Mouse (Mus musculus) hindbrain, embryonic 16.5 days (tissue): Measurements from ENCODE around the gene Mmp15. TPM values are rescaled to one million over a fixed set of nuclear protein-coding genes. Genes with fewer than 3 reads are reported as not detected.
A peak's percentile ranks its signal among the peaks of the same experiment; 100 is the strongest.

Experiments used
- ATAC-seq: fragments of 200-750 bp; cut with Nextera tagmentation; 2 replicates; pipeline ENCODE4 v1.8.0; 2017; ENCODE audit warnings: moderate TSS enrichment, moderate library complexity
- H3K27ac ChIP-seq: fragments of 300-500 bp; sonication (generic); 2 replicates; pipeline ENCODE4 v1.5.1; 2014; ENCODE audit warnings: low read depth, mild to moderate bottlenecking, control low read depth, low read length, moderate library complexity
- H3K27me3 ChIP-seq: fragments of 300-500 bp; sonication (generic); replicated peaks from 2 replicates; pipeline ENCODE4 v1.6.1; 2014; ENCODE audit warnings: low read length; ENCODE audit not compliant: control insufficient read depth, insufficient read depth
- H3K36me3 ChIP-seq: fragments of 300-500 bp; sonication (generic); 2 replicates; pipeline ENCODE4 v1.6.1; 2014; ENCODE audit warnings: mild to moderate bottlenecking, low read length, moderate library complexity, mixed read lengths; ENCODE audit not compliant: control insufficient read depth, insufficient read depth
- H3K4me1 ChIP-seq: fragments of 300-500 bp; sonication (generic); 2 replicates; pipeline ENCODE4 v1.6.1; 2014; ENCODE audit warnings: low read depth, low read length; ENCODE audit not compliant: control insufficient read depth, insufficient read depth
- H3K4me2 ChIP-seq: fragments of 300-500 bp; sonication (generic); 2 replicates; pipeline ENCODE4 v1.6.1; 2014; ENCODE audit warnings: mild to moderate bottlenecking, low read length, control low read depth, moderate library complexity
- H3K4me3 ChIP-seq: fragments of 300-500 bp; sonication (generic); 2 replicates; pipeline ENCODE4 v1.5.1; 2014; ENCODE audit warnings: mild to moderate bottlenecking, low read length, control low read depth, moderate library complexity
- H3K9ac ChIP-seq: fragments of 300-500 bp; sonication (generic); 2 replicates; pipeline ENCODE4 v1.6.1; 2014; ENCODE audit warnings: low read depth, mild to moderate bottlenecking, control low read depth, low read length, moderate library complexity
- H3K9me3 ChIP-seq: fragments of 300-500 bp; sonication (generic); 2 replicates; pipeline ENCODE4 v1.6.1; 2014; ENCODE audit warnings: mild to moderate bottlenecking, low read length, moderate library complexity; ENCODE audit not compliant: control insufficient read depth
- WGBS: fragments of 180-500 bp; shearing (Covaris S2); extraction: QIAGEN DNeasy Blood & Tissue Kit; methylation state at CpG from one replicate; pipeline ENCODE4 v1.1.7; 2014; 5-methylcytosine and 5-hydroxymethylcytosine counted together
- polyA plus RNA-seq: library from polyadenylated mRNA; unstranded; fragments of >200 nt; fragmentation: Nextera tagmentation; extraction: Ambion mirVana; gene quantifications from 2 replicates; pipeline ENCODE4 v1.2.1, GENCODE M21; 2015

The Mmp15 gene
- polyA plus RNA-seq, 1 experiment from 2014 or later: 15.7 TPM

- no peaks in the 10 kb centered on the region for H3K27me3 ChIP-seq
- peak overlapping the region; percentile 94 for H3K4me2 ChIP-seq
- peak overlapping the region; percentile 70 for H3K9ac ChIP-seq
- ATAC-seq: peak; percentile 76
- H3K27ac ChIP-seq: peak overlapping the region; percentile 36
- H3K4me3 ChIP-seq: peak overlapping the region; percentile 52
- peaks cover 4% of the 10 kb centered on the region; the same call in 1 of the 2 replicates for H3K9me3 ChIP-seq
- 2% methylated on average over 41 of the region's 41 CpGs for WGBS
- H3K4me1 ChIP-seq: peaks cover 10% of the 10 kb centered on the region
- H3K36me3 ChIP-seq: peaks cover 3% of the 10 kb centered on the region; the same call in 1 of the 2 replicates
These were observed 31.6 kb upstream of the Mmp15 start for GRCm38 (mm10) chr8:95320224-95321139.

GRCm38 (mm10) chr8:95323201-95323600, 28.9 kb upstream of the Mmp15 start:
- whole genome bisulfite sequencing: 85% methylated on average over 3 of the region's 3 CpGs
- no peak overlapping the region for H3K4me2 ChIP-seq

GRCm38 (mm10) chr8:95324646-95325045, 27.4 kb upstream of the Mmp15 start:
- H3K27me3 ChIP-seq: no peaks in the 10 kb centered on the region
- no peaks in the 10 kb centered on the region for H3K9me3 ChIP-seq
- 41% methylated on average over 5 of the region's 5 CpGs for WGBS
- peaks cover 15% of the 10 kb centered on the region for H3K4me1 ChIP-seq
- no peak overlapping the region for H3K27ac ChIP-seq
- peaks cover 33% of the 10 kb centered on the region for H3K36me3 ChIP-seq
- H3K9ac ChIP-seq: no peak overlapping the region
- no peak overlapping the region for H3K4me3 ChIP-seq
- ATAC-seq: no peak
- no peak overlapping the region for H3K4me2 ChIP-seq

More at GRCm38 (mm10) chr8:95323201-95323600, 28.9 kb upstream of the Mmp15 start:
- ATAC-seq: no peak
- H3K4me1 ChIP-seq: peaks cover 13% of the 10 kb centered on the region
- H3K9ac ChIP-seq: no peak overlapping the region
- H3K27ac ChIP-seq: no peak overlapping the region
- H3K36me3 ChIP-seq: peaks cover 21% of the 10 kb centered on the region
- H3K4me3 ChIP-seq: no peak overlapping the region
- H3K27me3 ChIP-seq: no peaks in the 10 kb centered on the region
- H3K9me3 ChIP-seq: peaks cover 1% of the 10 kb centered on the region; the same call in 1 of the 2 replicates

GRCm38 (mm10) chr8:95326822-95327221, 25.2 kb upstream of the Mmp15 start:
- Histone ChIP-seq H3K4me2 (no peak overlapping the region), H3K9me3 (no peaks in the 10 kb centered on the region), H3K4me1 (peaks cover 17% of the 10 kb centered on the region), H3K27ac (no peak overlapping the region), H3K36me3 (peaks cover 33% of the 10 kb centered on the region), H3K27me3 (no peaks in the 10 kb centered on the region), H3K4me3 (no peak overlapping the region), H3K9ac (no peak overlapping the region)
- ATAC-seq: no peak
- 88% methylated on average over 5 of the region's 5 CpGs for whole genome bisulfite sequencing

- WGBS: 89% methylated on average over 46 of the region's 46 CpGs
- peaks cover 22% of the 10 kb centered on the region for H3K4me1 ChIP-seq
- no peak overlapping the region for H3K9ac ChIP-seq
- no peak for ATAC-seq
- peaks cover 30% of the 10 kb centered on the region for H3K36me3 ChIP-seq
- H3K27ac ChIP-seq: no peak overlapping the region
- no peaks in the 10 kb centered on the region for H3K9me3 ChIP-seq
- no peak overlapping the region for H3K4me3 ChIP-seq
- no peak overlapping the region for H3K4me2 ChIP-seq
- H3K27me3 ChIP-seq: no peaks in the 10 kb centered on the region
These were observed 24.1 kb upstream of the Mmp15 start for GRCm38 (mm10) chr8:95327866-95328465.

- Histone ChIP-seq H3K4me2 (peak overlapping the region; percentile 86), H3K27me3 (no peaks in the 10 kb centered on the region), H3K9ac (peak overlapping the region; percentile 94), H3K4me1 (peaks cover 22% of the 10 kb centered on the region), H3K9me3 (no peaks in the 10 kb centered on the region), H3K27ac (no peak overlapping the region), H3K4me3 (peak overlapping the region; percentile 79), H3K36me3 (peaks cover 36% of the 10 kb centered on the region)
- no peak for ATAC-seq
- WGBS: 82% methylated on average over 1 of the region's 1 CpGs
These were observed 21.7 kb upstream of the Mmp15 start for GRCm38 (mm10) chr8:95330367-95330766.

- H3K36me3 ChIP-seq: peaks cover 32% of the 10 kb centered on the region
- peak overlapping the region; percentile 94 for H3K9ac ChIP-seq
- peak overlapping the region; percentile 86 for H3K4me2 ChIP-seq
- no peaks in the 10 kb centered on the region for H3K27me3 ChIP-seq
- H3K9me3 ChIP-seq: no peaks in the 10 kb centered on the region
- H3K27ac ChIP-seq: peak overlapping the region; percentile 98
- WGBS: under 1% methylated on average over 37 of the region's 38 CpGs
- peaks cover 22% of the 10 kb centered on the region for H3K4me1 ChIP-seq
- peak; percentile 46 for ATAC-seq
- H3K4me3 ChIP-seq: peak overlapping the region; percentile 79
These were observed 20.8 kb upstream of the Mmp15 start for GRCm38 (mm10) chr8:95331156-95331719.

- Histone ChIP-seq H3K4me2 (peak within 1 kb of the TSS; percentile 86), H3K27me3 (no peaks in the 10 kb centered on the region), H3K9ac (peak within 1 kb of the TSS; percentile 94), H3K4me3 (peak within 1 kb of the TSS; percentile 79), H3K36me3 (peaks cover 28% of the 10 kb centered on the region), H3K9me3 (no peaks in the 10 kb centered on the region), H3K27ac (peak within 1 kb of the TSS; percentile 98), H3K4me1 (peaks cover 18% of the 10 kb centered on the region)
- under 1% methylated on average over 69 of the region's 80 CpGs for WGBS
- peak; percentile 93 for ATAC-seq
These were observed 20.2 kb upstream of the Mmp15 start, which contains the start of the genes Zfp319 and Usb1 for GRCm38 (mm10) chr8:95331720-95332436. Gene Zfp319, minus strand, starts transcription at chr8:95331950. Gene Usb1, plus strand, starts transcription at chr8:95332284.
